Mouse (Mus musculus) bone marrow, adult 2 months (tissue): ENCODE measurements around the gene Taok2. TPM values are rescaled to one million over a fixed set of nuclear protein-coding genes. Genes with fewer than 3 reads are reported as not detected.

Experiments used
- H3K27ac ChIP-seq: fragments of 200-500 bp; 2 replicates; pipeline ENCODE4 v1.5.1; 2012; ENCODE audit warnings: low read depth, mild to moderate bottlenecking, control low read depth, inconsistent platforms, low read length; ENCODE audit not compliant: control insufficient read depth, poor library complexity, insufficient read depth
- H3K4me1 ChIP-seq: fragments of 200-500 bp; 2 replicates; pipeline ENCODE4 v1.6.1; 2011; ENCODE audit warnings: low read length; ENCODE audit not compliant: control insufficient read depth, insufficient read depth
- H3K4me3 ChIP-seq: fragments of 200-500 bp; replicated peaks from 2 replicates; pipeline ENCODE3; 2011; ENCODE audit warnings: mild to moderate bottlenecking, low read depth, low read length, control low read depth; ENCODE audit not compliant: control insufficient read depth
- CTCF ChIP-seq: fragments of 200-500 bp; IDR thresholded peaks from 2 replicates; pipeline ENCODE4 v1.5.1; 2011; ENCODE audit warnings: low read length, control low read depth; ENCODE audit not compliant: control insufficient read depth, insufficient read depth
- POLR2A ChIP-seq: fragments of 200-500 bp; IDR thresholded peaks from 2 replicates; pipeline ENCODE4 v1.6.1; 2011; ENCODE audit warnings: low read depth, mild to moderate bottlenecking, control low read depth, low read length, borderline replicate concordance; ENCODE audit not compliant: control insufficient read depth
- WGBS: fragments of 180-500 bp; shearing (Covaris S2); methylation state at CpG from one replicate; pipeline ENCODE4 v1.1.7; 2018; 5-methylcytosine and 5-hydroxymethylcytosine counted together
- polyA plus RNA-seq: library from polyadenylated mRNA; stranded (reverse); fragments of >200 nt; gene quantifications from 2 replicates; pipeline ENCODE4 v1.2.4, GENCODE M21; 2011; ENCODE audit warnings: low replicate concordance; ENCODE audit not compliant: missing spikeins, insufficient read depth, insufficient read length

The Taok2 gene
- polyA plus RNA-seq, 1 experiment: 149 TPM

DNA sequence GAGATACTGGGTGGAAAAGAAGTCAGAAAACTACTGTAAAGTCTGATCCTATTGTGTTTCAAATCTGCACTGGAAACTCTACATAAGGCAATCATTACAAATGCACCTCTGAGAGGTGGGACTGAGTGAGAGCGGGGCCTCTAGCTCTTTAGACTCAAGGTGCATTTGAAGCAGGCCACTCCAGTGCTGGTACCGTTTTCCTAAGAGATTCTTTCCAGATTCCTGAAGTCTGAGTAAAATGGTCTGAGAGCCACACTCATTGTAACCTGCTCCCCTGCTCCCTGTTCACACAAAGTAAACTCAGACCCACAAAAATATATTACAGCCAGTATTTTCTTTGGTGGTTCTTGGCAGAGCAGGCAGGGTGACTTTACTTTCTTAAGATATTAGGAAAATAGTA is 17.0 kb downstream of the Taok2 start:
- Histone ChIP-seq H3K4me1 (no peaks in the 10 kb centered on the region), H3K4me3 (no peak overlapping the region), H3K27ac (no peak overlapping the region)
- WGBS: 95% methylated on average over 2 of the region's 2 CpGs
- no peak for TF ChIP-seq CTCF
- TF ChIP-seq POLR2A: no peak

DNA sequence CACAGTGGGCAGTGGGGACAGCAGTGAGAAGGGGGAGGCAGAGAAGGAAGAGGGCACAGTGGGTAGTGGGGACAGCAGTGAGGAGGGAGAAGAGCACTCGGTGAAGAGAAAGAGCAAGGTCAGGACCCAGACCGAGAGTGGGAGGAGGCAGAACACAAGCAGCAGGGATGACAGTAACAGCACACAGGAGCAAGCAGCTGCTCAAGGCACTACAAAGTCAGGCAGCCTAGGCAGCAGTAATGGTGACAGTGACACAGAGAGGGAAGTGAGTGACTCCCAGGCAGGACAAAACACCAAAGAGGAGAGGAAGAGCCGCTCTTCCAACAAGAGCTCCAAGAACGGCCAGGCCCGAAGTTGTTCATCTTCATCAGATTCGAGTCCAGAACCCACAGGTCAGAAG is 20.7 kb downstream of the Taok2 start:
- peaks cover 2% of the 10 kb centered on the region; the same call in 1 of the 2 replicates for H3K4me1 ChIP-seq
- no peak overlapping the region for H3K27ac ChIP-seq
- H3K4me3 ChIP-seq: peak overlapping the region; percentile 21
- 70% methylated on average over 6 of the region's 6 CpGs for WGBS
- no peak for TF ChIP-seq POLR2A
- no peak for TF ChIP-seq CTCF

DNA sequence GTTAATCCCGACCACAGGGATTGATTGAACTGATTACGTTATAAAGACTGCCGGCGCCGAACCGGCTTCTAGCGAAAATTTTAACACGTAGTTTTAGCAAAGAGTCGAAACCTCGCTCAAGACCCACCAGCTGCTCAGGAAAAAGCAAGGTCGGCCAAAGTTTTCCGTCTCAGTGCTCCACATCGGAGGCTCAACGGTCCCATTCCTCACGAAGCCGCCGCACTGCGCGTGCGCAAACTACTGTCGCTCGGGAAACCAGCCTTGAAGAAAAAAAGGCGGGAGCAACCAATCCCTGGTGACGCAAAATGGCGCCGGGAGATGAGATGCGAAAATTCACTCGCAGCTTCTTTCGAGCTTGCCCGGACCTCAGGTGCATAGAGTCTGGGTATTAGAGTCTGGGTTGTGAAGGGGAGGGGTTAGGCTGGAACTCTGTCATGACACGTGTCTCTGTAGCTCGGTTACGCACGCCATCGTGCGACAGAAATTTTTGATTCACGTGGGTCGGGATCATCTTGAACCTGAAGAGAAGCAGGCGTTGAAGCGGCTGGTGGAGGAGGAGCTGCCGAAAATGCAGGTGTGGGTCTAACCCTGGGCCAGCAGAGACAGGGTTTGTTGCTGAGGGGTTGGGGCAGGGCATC is 22.2 kb downstream of the Taok2 start, which contains the start of gene Ino80e:
Gene Ino80e (minus strand): TSS at position 231 of the 638 bp plus-strand sequence.
- Histone ChIP-seq H3K4me1 (peaks cover 2% of the 10 kb centered on the region; the same call in 1 of the 2 replicates), H3K27ac (peak within 1 kb of the TSS; percentile 60), H3K4me3 (peak within 1 kb of the TSS; percentile 81)
- WGBS: under 1% methylated on average over 41 of the region's 41 CpGs
- TF ChIP-seq POLR2A (peak; percentile 65; the same call in 1 of the 2 replicates), CTCF (no peak)

DNA sequence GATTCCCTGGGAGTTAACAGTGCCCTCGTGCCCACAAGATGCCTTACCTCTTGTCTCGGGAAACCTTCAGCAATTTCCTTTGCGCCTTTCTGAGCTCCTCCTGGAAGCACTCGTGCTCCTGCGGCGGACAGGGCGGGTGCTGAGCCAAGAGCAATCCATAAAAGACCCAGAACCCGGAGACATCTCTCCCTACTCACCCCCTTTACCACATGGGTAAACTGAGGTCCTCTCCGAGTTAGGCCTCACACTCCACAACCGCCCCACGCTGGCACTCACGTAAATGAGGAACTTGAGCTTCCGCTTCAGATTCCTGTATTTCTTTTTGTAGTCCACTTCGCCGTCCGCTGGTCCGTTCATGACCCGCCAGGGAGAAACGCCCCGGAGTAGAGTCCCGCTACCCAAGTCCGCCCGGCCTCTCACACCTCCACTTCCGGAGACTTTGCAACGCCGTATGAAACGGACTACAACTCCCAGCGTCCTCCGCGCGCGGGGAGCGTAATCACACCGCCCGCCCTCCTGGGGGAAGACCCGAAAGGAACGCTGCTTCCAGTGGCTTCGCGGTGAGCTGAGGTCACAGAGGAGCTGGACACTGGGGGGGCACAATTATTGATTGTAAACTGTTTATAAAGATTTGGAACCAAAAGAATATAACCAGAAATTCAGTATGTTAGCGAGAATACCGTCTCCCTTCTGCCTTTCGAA is 22.9 kb downstream of the Taok2 start, which contains the start of gene Hirip3:
Gene Hirip3 (plus strand): TSS at position 544 of the 702 bp plus-strand sequence.
- no peak for TF ChIP-seq CTCF
- TF ChIP-seq POLR2A: peak; percentile 87; the same call in 1 of the 2 replicates
- under 1% methylated on average over 42 of the region's 42 CpGs for WGBS
- Histone ChIP-seq H3K4me3 (peak within 1 kb of the TSS; percentile 81), H3K4me1 (peaks cover 2% of the 10 kb centered on the region; the same call in 1 of the 2 replicates), H3K27ac (peak within 1 kb of the TSS; percentile 60)

DNA sequence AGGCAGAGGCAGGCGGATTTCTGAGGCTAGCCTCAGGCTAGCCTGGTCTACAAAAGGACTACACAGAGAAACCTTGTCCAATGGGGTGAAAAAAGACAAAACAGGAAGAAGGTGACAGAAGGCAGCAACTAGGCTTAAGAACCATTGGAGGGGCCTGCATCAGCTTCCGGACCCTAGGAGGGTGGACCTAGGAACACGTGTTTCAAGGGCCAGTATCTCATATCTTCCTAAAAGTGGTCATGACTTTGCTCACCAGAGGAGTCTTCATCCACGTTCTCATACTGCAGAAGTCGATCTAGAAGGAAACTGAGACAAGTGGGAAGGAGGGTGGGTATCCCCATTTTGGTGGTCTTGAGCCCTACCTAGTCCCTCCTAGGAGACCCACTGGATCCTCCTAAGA is 23.5 kb downstream of the Taok2 start:
- H3K27ac ChIP-seq: peak overlapping the region; percentile 60; the same call in 1 of the 2 replicates
- H3K4me1 ChIP-seq: peaks cover 2% of the 10 kb centered on the region; the same call in 1 of the 2 replicates
- TF ChIP-seq POLR2A (no peak), CTCF (no peak)
- WGBS: 26% methylated on average over 5 of the region's 5 CpGs
- H3K4me3 ChIP-seq: peak overlapping the region; percentile 81

DNA sequence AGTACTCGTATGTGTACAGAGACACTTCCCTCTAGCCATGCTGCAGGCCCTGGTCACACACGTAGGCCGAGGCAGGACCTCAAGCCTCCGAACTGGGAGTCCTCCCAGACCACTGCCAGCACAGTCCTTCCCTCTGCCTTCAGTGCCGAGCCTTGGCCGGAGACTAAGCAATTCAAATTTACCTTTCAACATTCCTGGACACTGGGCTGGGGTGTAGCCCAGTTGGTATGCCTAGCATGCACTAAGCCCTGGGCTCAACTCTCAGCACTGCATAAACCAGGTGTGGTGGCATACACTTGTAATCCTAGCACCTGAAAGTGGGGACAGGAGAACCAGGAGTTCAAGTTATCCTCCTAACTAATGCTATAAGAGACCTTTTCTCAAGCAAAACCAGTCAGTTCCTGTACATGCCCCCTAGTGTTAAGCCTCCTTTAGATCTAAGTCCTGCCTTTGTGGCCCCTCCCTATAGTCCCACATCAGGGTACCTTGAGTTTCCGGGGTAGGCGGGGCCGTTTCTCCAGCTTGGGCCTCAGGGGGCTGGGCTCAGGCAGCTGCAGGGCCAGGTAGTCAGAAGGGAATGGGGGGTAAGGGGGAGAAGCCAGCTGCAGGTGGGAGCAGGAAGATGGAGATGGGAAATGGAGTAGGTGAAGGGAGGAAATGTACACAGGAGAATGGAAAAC is 27.6 kb downstream of the Taok2 start:
- H3K4me1 ChIP-seq: peaks cover 2% of the 10 kb centered on the region; the same call in 1 of the 2 replicates
- no peak for TF ChIP-seq POLR2A
- no peak for TF ChIP-seq CTCF
- H3K4me3 ChIP-seq: no peak overlapping the region
- 73% methylated on average over 9 of the region's 9 CpGs for WGBS
- H3K27ac ChIP-seq: no peak overlapping the region

DNA sequence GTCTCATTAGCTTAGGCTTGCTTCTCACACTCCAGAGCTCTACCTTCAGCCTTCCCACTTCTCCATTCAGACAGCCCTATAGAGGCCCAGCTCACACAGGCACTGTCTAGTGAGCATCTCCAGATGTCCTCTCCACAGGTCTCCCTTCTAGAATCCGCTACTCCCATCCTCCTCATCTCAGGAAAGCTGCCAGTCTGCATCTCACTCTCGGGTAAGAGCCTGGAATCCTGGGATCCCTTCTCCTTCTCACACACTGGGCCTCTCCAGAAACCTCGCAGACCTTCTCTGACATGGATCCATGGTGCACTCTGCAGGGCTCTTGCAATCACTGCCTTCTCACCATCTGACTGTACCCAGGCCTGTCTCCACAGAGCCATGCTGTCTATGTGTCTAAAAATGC is 28.9 kb downstream of the Taok2 start:
- no peaks in the 10 kb centered on the region for H3K4me1 ChIP-seq
- no peak overlapping the region for H3K27ac ChIP-seq
- 89% methylated on average over 3 of the region's 3 CpGs for WGBS
- TF ChIP-seq CTCF (no peak), POLR2A (no peak)
- no peak overlapping the region for H3K4me3 ChIP-seq

DNA sequence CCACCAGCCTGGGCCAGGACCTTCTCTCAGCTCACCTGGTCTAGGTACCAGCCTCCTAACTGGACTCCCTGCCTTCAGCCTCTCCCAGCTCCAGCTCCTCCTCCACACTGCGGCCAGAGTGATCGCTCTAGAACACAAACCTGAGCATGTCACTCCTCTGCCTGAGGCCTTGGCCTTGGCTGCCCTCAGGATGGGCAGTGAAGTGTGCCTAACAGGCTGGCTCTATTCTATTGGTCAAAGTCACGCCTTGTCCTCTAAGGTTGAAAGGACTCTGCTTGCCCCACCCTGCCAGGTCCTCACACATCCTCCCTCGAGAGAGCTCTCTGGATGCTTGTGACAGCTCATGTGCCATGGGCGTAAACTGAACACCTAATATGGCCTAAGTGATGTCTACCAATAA is 31.0 kb downstream of the Taok2 start:
- WGBS: 87% methylated on average over 5 of the region's 5 CpGs
- Histone ChIP-seq H3K4me1 (no peaks in the 10 kb centered on the region), H3K27ac (no peak overlapping the region), H3K4me3 (no peak overlapping the region)
- no peak for TF ChIP-seq POLR2A
- no peak for TF ChIP-seq CTCF
